Mouse (Mus musculus) intestine, embryonic 15.5 days (tissue): ENCODE results near the gene Ltk. TPM values are rescaled to one million over a fixed set of nuclear protein-coding genes. Genes with fewer than 3 reads are reported as not detected.
"Not testable (repeated sequence)": the region's sequence is repeated elsewhere in the genome, so short reads cannot be mapped to it uniquely, and the experiment has no call there.

ENCODE experiments used
- ATAC-seq: fragments of 200-750 bp; cut with Nextera tagmentation; 2 replicates; pipeline ENCODE4 v1.8.0; 2017; ENCODE audit warnings: moderate TSS enrichment, moderate library complexity
- H3K27ac ChIP-seq: fragments of 300-500 bp; sonication (generic); 2 replicates; pipeline ENCODE4 v1.5.1; 2015; ENCODE audit warnings: mild to moderate bottlenecking, inconsistent platforms
- H3K27me3 ChIP-seq: fragments of 300-500 bp; sonication (generic); replicated peaks from 2 replicates; pipeline ENCODE4 v1.6.1; 2015; ENCODE audit warnings: inconsistent platforms
- H3K36me3 ChIP-seq: fragments of 300-500 bp; sonication (generic); 2 replicates; pipeline ENCODE4 v1.6.1; 2015; ENCODE audit warnings: inconsistent platforms
- H3K4me1 ChIP-seq: fragments of 300-500 bp; sonication (generic); replicated peaks from 2 replicates; pipeline ENCODE4 v1.6.1; 2015; ENCODE audit warnings: inconsistent platforms
- H3K4me2 ChIP-seq: fragments of 300-500 bp; sonication (generic); replicated peaks from 2 replicates; pipeline ENCODE4 v1.6.1; 2015; ENCODE audit warnings: mild to moderate bottlenecking, inconsistent platforms
- H3K4me3 ChIP-seq: fragments of 300-500 bp; sonication (generic); replicated peaks from 2 replicates; pipeline ENCODE4 v1.5.1; 2015; ENCODE audit warnings: inconsistent platforms
- H3K9ac ChIP-seq: fragments of 300-500 bp; sonication (generic); 2 replicates; pipeline ENCODE4 v1.6.1; 2015; ENCODE audit warnings: inconsistent platforms
- H3K9me3 ChIP-seq: fragments of 300-500 bp; sonication (generic); 2 replicates; pipeline ENCODE4 v1.6.1; 2016; ENCODE audit warnings: inconsistent platforms
- WGBS: fragments of 180-500 bp; shearing (Covaris S2); methylation state at CpG from one replicate; pipeline ENCODE4 v1.1.7; 2015; 5-methylcytosine and 5-hydroxymethylcytosine counted together
- polyA plus RNA-seq: library from polyadenylated mRNA; unstranded; fragments of >200 nt; fragmentation: Nextera tagmentation; extraction: Ambion mirVana; gene quantifications from 2 replicates; pipeline ENCODE4 v1.2.1, GENCODE M21; 2015

Gene Ltk
- polyA plus RNA-seq, 1 experiment from 2014 or later = 0.87 TPM

DNA sequence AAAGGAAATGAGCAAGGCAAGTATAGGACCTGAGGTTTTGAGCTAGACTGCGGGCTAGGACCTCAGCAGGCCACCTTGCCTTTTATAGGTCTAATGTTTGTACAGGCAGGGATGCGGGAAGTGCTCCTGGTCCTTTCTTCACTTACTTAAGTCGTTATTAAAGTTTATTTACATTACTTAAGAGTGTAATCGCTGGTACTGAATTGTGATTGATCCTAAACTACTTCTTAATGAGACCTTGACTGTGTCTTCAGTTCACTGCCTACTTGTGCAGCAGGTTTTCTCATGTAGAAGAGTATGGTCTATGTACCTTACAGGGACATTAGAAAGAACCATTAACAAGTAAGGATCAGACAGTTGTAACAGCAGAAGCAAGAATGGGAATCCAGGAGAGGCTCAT is 29.5 kb downstream of the Ltk start:
- Histone ChIP-seq H3K9me3 (no peaks in the 10 kb centered on the region), H3K4me1 (no peaks in the 10 kb centered on the region), H3K27ac (no peak overlapping the region), H3K36me3 (peaks cover 32% of the 10 kb centered on the region), H3K4me3 (no peak overlapping the region), H3K9ac (no peak overlapping the region), H3K4me2 (no peak overlapping the region), H3K27me3 (no peaks in the 10 kb centered on the region)
- WGBS = 71% methylated on average over 4 of the region's 4 CpGs
- no peak for ATAC-seq

DNA sequence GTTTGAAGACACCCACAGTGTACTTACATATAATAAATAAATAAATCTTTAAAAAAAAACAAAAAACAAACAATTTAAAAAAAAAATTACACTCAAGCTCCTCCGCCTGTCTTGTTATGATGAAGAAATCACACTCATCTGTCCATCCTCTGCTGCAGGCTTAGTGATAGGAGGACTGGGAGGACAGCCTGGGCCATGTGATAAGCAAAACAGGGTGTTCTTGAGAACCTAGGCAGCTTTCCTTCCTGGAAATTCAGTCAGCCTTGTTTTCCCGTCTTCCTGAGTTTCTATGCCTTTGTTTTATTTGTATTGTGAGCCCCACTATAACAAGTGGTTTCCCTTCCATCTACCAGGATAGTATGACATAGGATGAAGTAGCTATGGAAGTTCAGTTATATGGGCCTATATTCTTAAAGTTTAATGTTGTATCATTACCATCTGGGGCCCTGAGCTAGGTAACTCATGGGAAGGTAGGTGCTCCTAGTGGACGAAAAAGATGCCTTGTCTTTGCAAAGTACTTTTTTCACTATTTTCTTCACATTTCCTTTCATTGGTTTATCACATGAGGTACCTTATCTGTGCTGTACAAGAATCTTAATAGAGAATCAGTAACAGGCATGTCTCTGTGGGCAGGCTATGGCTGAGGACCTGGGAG is 32.3 kb downstream of the Ltk start:
- H3K4me1 ChIP-seq = no peaks in the 10 kb centered on the region
- no peak for ATAC-seq
- H3K9me3 ChIP-seq = no peaks in the 10 kb centered on the region
- no peaks in the 10 kb centered on the region for H3K27me3 ChIP-seq
- no peak overlapping the region for H3K9ac ChIP-seq
- H3K36me3 ChIP-seq = peaks cover 38% of the 10 kb centered on the region
- no peak overlapping the region for H3K27ac ChIP-seq
- no peak overlapping the region for H3K4me2 ChIP-seq
- 85% methylated on average over 3 of the region's 3 CpGs for WGBS
- no peak overlapping the region for H3K4me3 ChIP-seq

DNA sequence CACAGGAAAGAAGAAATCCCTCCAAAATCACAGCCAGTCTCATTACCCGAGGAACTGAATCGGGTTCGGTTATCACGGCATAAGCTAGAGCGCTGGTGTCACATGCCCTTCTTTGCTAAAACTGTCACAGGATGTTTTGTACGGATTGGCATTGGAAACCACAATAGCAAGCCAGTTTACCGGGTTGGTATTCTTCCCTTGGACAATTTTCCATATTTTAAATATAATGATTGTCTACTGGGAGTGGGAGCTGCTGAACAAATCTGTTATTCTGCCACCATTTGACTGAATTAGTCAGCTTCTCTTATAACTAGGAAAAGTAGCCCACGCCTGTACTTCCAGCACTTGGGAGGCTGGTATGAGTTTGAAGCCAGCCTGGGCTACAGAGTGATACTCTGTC is 39.2 kb downstream of the Ltk start:
- Histone ChIP-seq H3K9me3 (no peaks in the 10 kb centered on the region), H3K36me3 (peaks cover 43% of the 10 kb centered on the region), H3K27ac (no peak overlapping the region), H3K4me3 (no peak overlapping the region), H3K4me1 (no peaks in the 10 kb centered on the region), H3K9ac (no peak overlapping the region), H3K4me2 (no peak overlapping the region), H3K27me3 (no peaks in the 10 kb centered on the region)
- 94% methylated on average over 8 of the region's 8 CpGs for WGBS
- ATAC-seq = no peak

DNA sequence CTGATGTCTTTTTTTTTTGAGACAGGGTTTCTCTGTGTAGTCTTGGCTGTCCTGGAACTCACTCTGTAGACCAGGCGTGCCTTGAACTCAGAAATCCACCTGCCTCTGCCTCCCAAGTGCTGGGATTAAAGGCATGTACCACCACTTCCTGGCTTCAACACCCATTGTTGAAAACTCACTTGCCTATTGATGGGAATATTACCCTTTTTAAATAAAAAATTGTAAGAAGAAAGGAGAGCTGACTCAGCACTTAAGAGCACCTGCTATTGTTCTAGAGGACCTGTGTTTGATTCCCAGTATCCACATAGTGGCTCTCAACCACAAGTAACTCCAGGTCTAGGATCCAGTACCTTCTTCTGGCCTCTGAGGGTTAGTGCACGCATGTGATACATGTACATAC is 44.4 kb downstream of the Ltk start:
- 90% methylated on average over 2 of the region's 2 CpGs for WGBS
- H3K4me2 ChIP-seq, H3K9me3 ChIP-seq, H3K4me1 ChIP-seq, H3K27ac ChIP-seq, H3K9ac ChIP-seq, H3K27me3 ChIP-seq, H3K4me3 ChIP-seq, ATAC-seq: not testable (repeated sequence)
- H3K36me3 ChIP-seq = peaks cover 22% of the 10 kb centered on the region

DNA sequence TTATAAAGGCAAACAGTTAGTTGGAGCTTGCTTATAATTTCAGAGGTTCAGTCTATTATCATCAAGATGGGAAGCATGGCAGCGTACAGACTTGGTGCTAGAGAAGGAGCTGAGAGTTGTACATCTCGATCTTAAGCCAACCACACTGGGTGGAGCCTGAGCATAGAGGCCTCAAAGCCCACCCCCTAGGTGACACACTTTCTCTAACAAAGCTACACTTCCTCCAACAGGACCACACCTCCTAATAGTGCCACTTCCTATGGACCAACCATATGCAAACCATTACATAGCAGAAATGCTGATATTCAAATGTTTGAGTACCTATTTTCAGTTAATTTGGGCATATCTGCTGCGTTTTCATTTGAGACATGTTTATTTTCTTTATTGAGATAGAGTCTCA is 50.2 kb downstream of the Ltk start:
- H3K9ac ChIP-seq = no peak overlapping the region
- no peak overlapping the region for H3K4me2 ChIP-seq
- no peak overlapping the region for H3K4me3 ChIP-seq
- H3K27me3 ChIP-seq = no peaks in the 10 kb centered on the region
- H3K36me3 ChIP-seq = peaks cover 11% of the 10 kb centered on the region; the same call in 1 of the 2 replicates
- 87% methylated on average over 3 of the region's 3 CpGs for WGBS
- H3K4me1 ChIP-seq = no peaks in the 10 kb centered on the region
- H3K27ac ChIP-seq = no peak overlapping the region
- no peak for ATAC-seq
- no peaks in the 10 kb centered on the region for H3K9me3 ChIP-seq

DNA sequence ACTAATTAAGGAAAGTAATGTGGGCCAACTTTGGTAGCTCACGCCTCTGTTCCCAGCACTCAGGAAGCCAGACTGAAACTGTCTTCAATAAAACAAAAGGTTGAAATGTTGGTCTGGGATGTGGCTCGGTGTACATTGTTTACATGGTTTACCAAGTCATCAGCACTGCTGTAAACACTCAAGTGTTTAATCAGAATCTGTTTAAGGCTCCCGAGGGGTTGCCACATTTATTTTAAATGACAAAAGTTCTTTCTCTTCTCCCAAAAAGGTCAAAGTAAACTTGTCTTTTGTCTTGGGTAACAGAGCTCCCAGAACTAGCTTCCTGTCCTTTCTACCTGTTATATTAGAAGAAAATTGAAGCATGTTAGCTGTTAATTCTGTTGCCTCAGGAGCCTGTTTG is 52.6 kb downstream of the Ltk start:
- no peaks in the 10 kb centered on the region for H3K27me3 ChIP-seq
- WGBS = 78% methylated on average over 3 of the region's 3 CpGs
- H3K4me3 ChIP-seq = no peak overlapping the region
- ATAC-seq = no peak
- H3K36me3 ChIP-seq = peaks cover 6% of the 10 kb centered on the region; the same call in 1 of the 2 replicates
- H3K27ac ChIP-seq = no peak overlapping the region
- no peaks in the 10 kb centered on the region for H3K4me1 ChIP-seq
- H3K9ac ChIP-seq = no peak overlapping the region
- no peak overlapping the region for H3K4me2 ChIP-seq
- no peaks in the 10 kb centered on the region for H3K9me3 ChIP-seq

DNA sequence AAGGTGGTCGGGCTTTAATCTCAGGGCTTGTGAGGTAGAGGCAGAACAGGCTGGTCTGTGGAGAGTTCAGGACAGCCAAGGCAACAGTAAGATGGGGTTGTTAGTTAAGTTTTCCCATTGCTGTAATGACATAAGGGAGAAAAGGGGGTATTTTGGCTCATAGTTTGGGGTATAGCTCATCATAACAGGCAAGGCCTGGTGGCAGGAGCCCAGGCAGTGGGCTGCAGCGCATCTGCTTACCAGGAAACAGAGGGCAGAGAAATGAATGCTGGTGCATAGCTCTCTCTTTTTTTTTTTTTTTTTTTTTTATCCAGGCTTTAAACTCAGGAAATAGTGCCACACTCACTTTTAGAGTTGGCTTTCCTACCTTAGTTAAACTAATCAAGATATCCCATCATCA is 57.1 kb downstream of the Ltk start:
- Histone ChIP-seq H3K9me3 (no peaks in the 10 kb centered on the region), H3K4me1 (no peaks in the 10 kb centered on the region), H3K27me3 (no peaks in the 10 kb centered on the region), H3K27ac (no peak overlapping the region), H3K9ac (no peak overlapping the region), H3K4me2 (no peak overlapping the region), H3K36me3 (no peaks in the 10 kb centered on the region), H3K4me3 (no peak overlapping the region)
- 91% methylated on average over 2 of the region's 2 CpGs for WGBS
- no peak for ATAC-seq

Other genes starting within 250 kb of the Ltk start
- gene Exd1, start 212.8 kb downstream of the Ltk start, polyA plus RNA-seq = 0.18 and 0.25 TPM in 2 replicates
- gene Chp1, start 212.7 kb downstream of the Ltk start, polyA plus RNA-seq = 53.6 and 54.9 TPM in 2 replicates
- gene Nusap1, start 142.1 kb downstream of the Ltk start, polyA plus RNA-seq = 56.6 and 65.4 TPM in 2 replicates
- 21.0 and 22.8 TPM in 2 replicates for gene Oip5, start 142.0 kb downstream of the Ltk start, polyA plus RNA-seq
- gene Ndufaf1, start 97.6 kb downstream of the Ltk start, polyA plus RNA-seq = 50.0 and 51.6 TPM in 2 replicates
- gene Rtf1, start 85.4 kb downstream of the Ltk start, polyA plus RNA-seq = 30.5 and 34.8 TPM in 2 replicates
- 9.5 and 9.7 TPM in 2 replicates for gene Itpka, start 18.1 kb downstream of the Ltk start, polyA plus RNA-seq
- gene Rpap1, start 27.1 kb upstream of the Ltk start, polyA plus RNA-seq = 24.2 and 24.8 TPM in 2 replicates
- gene Tyro3, start 37.3 kb upstream of the Ltk start, polyA plus RNA-seq = 14.7 and 15.5 TPM in 2 replicates
- gene Mga, start 136.8 kb upstream of the Ltk start, polyA plus RNA-seq = 20.3 and 23.7 TPM in 2 replicates
- 2.2 TPM in 2 replicates for gene Mapkbp1, start 212.3 kb upstream of the Ltk start, polyA plus RNA-seq